Mouse (Mus musculus) liver, embryonic 14.5 days (tissue): ENCODE measurements around the gene Lin7a. TPM values are rescaled to one million over a fixed set of nuclear protein-coding genes. Genes with fewer than 3 reads are reported as not detected.

ENCODE experiments used
- ATAC-seq: fragments of 200-750 bp; cut with Nextera tagmentation; 2 replicates; pipeline ENCODE4 v1.8.0; 2017; ENCODE audit warnings: moderate number of reproducible peaks, mild to moderate bottlenecking, moderate library complexity; ENCODE audit not compliant: insufficient read depth
- DNase-seq, 3 experiments: peaks; one replicate each; pipeline ENCODE4 v3.0.0-alpha.2; 2012 to 2013; ENCODE audit warnings: low read depth in 3 of 3, low spot score in 3 of 3
- H3K27ac ChIP-seq: fragments of 300-500 bp; sonication (generic); 2 replicates; pipeline ENCODE4 v1.5.1; 2014; ENCODE audit warnings: moderate library complexity, mild to moderate bottlenecking, control low read depth, inconsistent platforms
- H3K27me3 ChIP-seq: fragments of 300-500 bp; sonication (generic); 2 replicates; pipeline ENCODE4 v1.6.1; 2014; ENCODE audit warnings: mild to moderate bottlenecking, low read length, moderate library complexity; ENCODE audit not compliant: control insufficient read depth, insufficient read depth
- H3K36me3 ChIP-seq: fragments of 300-500 bp; sonication (generic); replicated peaks from 2 replicates; pipeline ENCODE4 v1.6.1; 2014; ENCODE audit warnings: low read depth; ENCODE audit not compliant: control insufficient read depth, insufficient read depth
- H3K4me1 ChIP-seq, 2 experiments: fragments of 200-500 bp in 1 of 2; fragments of 300-500 bp in 1 of 2; sonication (generic) in 1 of 2; replicated peaks; 2 replicates each; pipeline ENCODE4 v1.6.1; 2012 to 2014; ENCODE audit warnings: antibody characterized with exemption in 1 of 2, inconsistent platforms in 1 of 2, low read length in 1 of 2; ENCODE audit not compliant: control insufficient read depth in 2 of 2, insufficient read depth in 2 of 2
- H3K4me2 ChIP-seq: fragments of 300-500 bp; sonication (generic); 2 replicates; pipeline ENCODE4 v1.6.1; 2014; ENCODE audit warnings: low read depth, mild to moderate bottlenecking, control low read depth, moderate library complexity
- H3K4me3 ChIP-seq, 2 experiments: fragments of 200-500 bp in 1 of 2; fragments of 300-500 bp in 1 of 2; sonication (generic) in 1 of 2; 2 replicates each; pipeline ENCODE4 v1.5.1; 2012 to 2014; ENCODE audit warnings: low read depth in 2 of 2, low read length in 2 of 2, mild to moderate bottlenecking in 2 of 2, control low read depth in 1 of 2, inconsistent platforms in 1 of 2, moderate library complexity in 1 of 2; ENCODE audit not compliant: insufficient read depth in 1 of 2
- H3K9ac ChIP-seq: fragments of 300-500 bp; sonication (generic); replicated peaks from 2 replicates; pipeline ENCODE4 v1.6.1; 2014; ENCODE audit warnings: mild to moderate bottlenecking, control low read depth, moderate library complexity
- H3K9me3 ChIP-seq: fragments of 300-500 bp; sonication (generic); 2 replicates; pipeline ENCODE4 v1.6.1; 2016; ENCODE audit warnings: low read length, mixed read lengths; ENCODE audit not compliant: control insufficient read depth
- CTCF ChIP-seq: IDR thresholded peaks from 2 replicates; pipeline ENCODE4 v1.5.1; 2016; ENCODE audit warnings: antibody characterized with exemption, low read depth, control low read depth
- EP300 ChIP-seq: IDR thresholded peaks from 2 replicates; pipeline ENCODE4 v1.6.1; 2016; ENCODE audit warnings: antibody characterized with exemption, low read depth
- WGBS: fragments of 180-500 bp; shearing (Covaris S2); extraction: QIAGEN DNeasy Blood & Tissue Kit; methylation state at CpG from one replicate; pipeline ENCODE4 v1.1.7; 2014; ENCODE audit not compliant: insufficient replicate concordance; 5-methylcytosine and 5-hydroxymethylcytosine counted together
- polyA plus RNA-seq, 2 experiments: library from polyadenylated mRNA; depleted of rRNA in 1 of 2; stranded (reverse) in 1 of 2; unstranded in 1 of 2; fragments of >200 nt; fragmentation: Nextera tagmentation in 1 of 2; extraction: Ambion mirVana in 1 of 2; gene quantifications; 2 replicates each; pipeline versions ENCODE4 v1.2.1 to v1.2.3; 2012 to 2014

The Lin7a gene
- polyA plus RNA-seq, 2 experiments, result 0.39 to 0.88 TPM

DNA sequence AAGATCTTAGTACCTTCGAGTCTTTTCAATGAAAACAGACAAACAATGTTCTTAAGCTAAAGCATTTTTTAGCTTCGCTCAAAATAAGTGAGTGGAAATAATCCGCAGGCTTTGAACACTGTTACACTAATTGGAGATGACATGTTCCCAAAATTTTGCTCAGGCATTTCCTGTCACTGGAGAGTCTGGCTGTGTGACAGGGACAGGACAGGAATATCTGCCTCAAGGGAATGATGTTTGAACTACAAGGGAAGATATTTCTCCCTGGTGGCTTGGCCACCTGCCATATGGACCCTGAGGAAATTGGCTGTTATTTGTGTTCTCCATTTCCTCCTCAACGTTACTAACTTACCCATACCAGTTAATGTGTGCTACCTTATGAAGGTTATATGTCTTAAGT is 90.1 kb downstream of the Lin7a start:
- DNase-seq, result no peak
- Histone ChIP-seq H3K27ac (no peak overlapping the region), H3K4me3 (no peak overlapping the region), H3K4me1 (no peaks in the 10 kb centered on the region), H3K4me2 (no peak overlapping the region), H3K9ac (no peak overlapping the region), H3K36me3 (no peaks in the 10 kb centered on the region), H3K27me3 (no peaks in the 10 kb centered on the region), H3K9me3 (no peaks in the 10 kb centered on the region)
- TF ChIP-seq CTCF, result no peak
- TF ChIP-seq EP300, result no peak
- 56% methylated on average over 4 of the region's 4 CpGs for WGBS
- ATAC-seq, result no peak

DNA sequence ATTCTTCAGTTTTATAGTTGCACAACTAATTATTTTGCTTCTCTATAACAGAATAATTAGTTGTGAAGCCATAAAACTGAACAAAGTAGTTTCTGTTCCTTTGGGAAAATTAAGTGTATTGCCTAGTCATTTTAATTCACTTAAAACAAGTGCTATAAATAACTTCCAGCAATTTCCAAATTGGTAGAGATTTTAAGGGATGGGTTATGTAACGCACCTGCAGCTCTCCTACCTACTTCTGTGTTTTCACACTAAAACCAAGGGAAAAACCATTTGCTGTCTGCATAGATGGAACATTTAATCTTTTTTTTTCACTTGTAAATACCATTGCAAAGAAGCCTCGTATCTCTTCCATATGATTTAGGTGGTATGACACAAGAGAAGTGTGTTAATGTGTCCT is 90.5 kb downstream of the Lin7a start:
- 53% methylated on average over 2 of the region's 2 CpGs for WGBS
- TF ChIP-seq EP300 (no peak), CTCF (no peak)

DNA sequence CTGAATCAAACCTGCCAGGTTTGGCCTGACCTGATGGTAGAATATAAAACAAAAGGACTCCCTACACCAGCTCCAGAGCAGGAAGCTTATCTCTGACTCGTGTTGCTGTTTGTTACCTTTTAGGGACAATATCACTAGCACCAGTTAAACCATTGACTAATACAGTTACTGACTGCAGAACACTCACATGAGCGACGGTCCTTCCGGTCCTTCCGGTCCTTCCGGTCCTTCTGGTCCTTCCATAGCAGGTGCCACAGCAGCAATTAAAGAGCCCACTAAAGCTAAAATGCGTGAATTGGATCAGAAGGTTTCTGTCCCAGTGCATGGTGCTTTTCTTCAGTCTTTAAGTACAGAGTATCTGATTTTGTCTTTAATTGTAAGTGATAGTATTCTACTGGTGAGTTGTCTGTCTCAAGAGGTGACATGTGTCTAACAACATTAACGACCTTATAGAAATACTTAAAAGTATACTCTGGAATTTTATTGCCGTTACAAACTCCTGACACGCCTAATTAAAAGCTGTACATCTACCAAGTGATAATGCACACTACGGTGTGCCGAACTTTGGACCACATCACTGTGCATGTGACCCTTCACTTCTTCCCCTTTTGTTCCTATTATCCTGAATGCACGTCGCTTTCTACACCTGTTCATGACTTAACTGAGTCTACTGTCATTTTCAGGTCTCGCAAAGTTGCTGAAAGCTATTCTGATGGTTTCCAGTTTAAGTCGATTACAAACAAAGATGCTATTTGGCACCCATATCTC is 91.7 kb downstream of the Lin7a start:
- WGBS, result 72% methylated on average over 16 of the region's 16 CpGs
- no peaks in the 10 kb centered on the region for H3K36me3 ChIP-seq
- H3K4me3 ChIP-seq, result no peak overlapping the region
- H3K27ac ChIP-seq, result no peak overlapping the region
- DNase-seq, result no peak
- no peak overlapping the region for H3K4me2 ChIP-seq
- no peak for ATAC-seq
- H3K4me1 ChIP-seq, result no peaks in the 10 kb centered on the region
- no peak overlapping the region for H3K9ac ChIP-seq
- TF ChIP-seq CTCF (no peak), EP300 (no peak)
- no peaks in the 10 kb centered on the region for H3K27me3 ChIP-seq
- no peaks in the 10 kb centered on the region for H3K9me3 ChIP-seq

More for the DNA sequence above, 90.5 kb downstream of the Lin7a start:
- Histone ChIP-seq H3K36me3 (no peaks in the 10 kb centered on the region), H3K9me3 (no peaks in the 10 kb centered on the region), H3K9ac (no peak overlapping the region), H3K4me2 (no peak overlapping the region), H3K4me1 (no peaks in the 10 kb centered on the region), H3K27me3 (no peaks in the 10 kb centered on the region), H3K4me3 (no peak overlapping the region), H3K27ac (no peak overlapping the region)
- no peak for ATAC-seq
- no peak for DNase-seq

DNA sequence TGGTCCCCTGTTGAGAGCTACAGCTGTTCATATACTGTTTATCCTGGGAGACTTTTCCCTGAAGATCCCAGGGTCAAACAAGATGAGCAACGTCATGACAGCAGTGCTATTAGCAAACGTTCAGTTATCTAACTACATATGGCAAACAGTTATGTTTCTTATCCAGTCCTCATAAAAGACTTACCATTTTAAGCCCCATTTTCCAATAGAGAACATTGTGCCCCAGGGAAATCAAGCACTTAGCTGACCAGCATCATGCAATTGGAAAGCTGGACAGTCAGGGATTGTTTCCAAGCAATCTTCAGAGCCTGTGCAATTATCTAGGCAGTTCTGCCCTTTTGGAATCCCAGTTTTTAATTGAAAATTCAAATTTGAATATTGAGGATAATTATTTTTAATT is 105.7 kb downstream of the Lin7a start:
- 47% methylated on average over 2 of the region's 2 CpGs for WGBS

DNA sequence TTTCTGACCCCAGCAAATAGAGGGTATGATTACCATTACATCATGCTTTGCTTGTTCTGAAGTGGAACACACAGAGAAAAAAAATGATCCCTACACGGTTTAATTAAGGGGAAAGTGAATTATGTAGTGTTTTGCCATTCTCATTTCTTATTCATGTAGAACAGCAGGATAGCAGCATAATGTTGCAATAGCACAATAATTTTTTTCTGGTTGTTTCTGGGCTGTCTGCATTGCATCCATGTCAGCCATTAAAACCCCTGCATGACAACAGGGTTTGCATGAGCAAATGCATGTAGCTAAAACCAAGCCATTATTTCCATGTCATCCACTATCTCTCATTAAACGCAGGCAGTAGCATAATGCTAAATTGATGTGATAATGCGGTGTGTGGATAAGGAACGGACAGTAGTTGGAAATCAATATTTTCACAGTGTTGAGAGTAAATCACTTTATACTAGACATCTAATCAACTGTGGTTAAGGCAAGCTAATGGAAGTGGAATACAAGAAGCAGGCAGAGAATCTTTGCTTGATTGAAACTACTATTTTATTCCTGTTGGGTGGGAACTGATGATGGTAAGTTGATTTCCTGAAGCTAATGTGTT is 109.8 kb downstream of the Lin7a start:
- no peak overlapping the region for H3K27ac ChIP-seq

More for the DNA sequence above, 105.7 kb downstream of the Lin7a start:
- no peaks in the 10 kb centered on the region for H3K9me3 ChIP-seq
- ATAC-seq (no peak), DNase-seq (no peak)
- H3K4me1 ChIP-seq, result no peaks in the 10 kb centered on the region
- no peak for TF ChIP-seq CTCF
- TF ChIP-seq EP300, result no peak
- no peak overlapping the region for H3K9ac ChIP-seq
- H3K4me3 ChIP-seq, result no peak overlapping the region
- no peaks in the 10 kb centered on the region for H3K36me3 ChIP-seq
- no peak overlapping the region for H3K27ac ChIP-seq
- H3K27me3 ChIP-seq, result no peaks in the 10 kb centered on the region
- no peak overlapping the region for H3K4me2 ChIP-seq

More for the DNA sequence above, 109.8 kb downstream of the Lin7a start:
- ATAC-seq, result no peak
- Histone ChIP-seq H3K9me3 (no peaks in the 10 kb centered on the region), H3K9ac (no peak overlapping the region), H3K27me3 (no peaks in the 10 kb centered on the region), H3K4me3 (no peak overlapping the region), H3K4me2 (no peak overlapping the region), H3K36me3 (no peaks in the 10 kb centered on the region), H3K4me1 (no peaks in the 10 kb centered on the region)
- WGBS, result 63% methylated on average over 4 of the region's 4 CpGs
- TF ChIP-seq EP300 (no peak), CTCF (no peak)
- no peak for DNase-seq
